Mouse (Mus musculus) heart, postnatal 0 days (tissue): ENCODE measurements around the gene Efnb2.

Source experiments
- CTCF ChIP-seq: IDR thresholded peaks from 2 replicates; pipeline ENCODE4 v1.5.1; 2016; ENCODE audit warnings: antibody characterized with exemption, control low read depth, low read depth
- EP300 ChIP-seq: IDR thresholded peaks from 2 replicates; pipeline ENCODE4 v1.6.1; 2016; ENCODE audit warnings: antibody characterized with exemption, low read depth

DNA sequence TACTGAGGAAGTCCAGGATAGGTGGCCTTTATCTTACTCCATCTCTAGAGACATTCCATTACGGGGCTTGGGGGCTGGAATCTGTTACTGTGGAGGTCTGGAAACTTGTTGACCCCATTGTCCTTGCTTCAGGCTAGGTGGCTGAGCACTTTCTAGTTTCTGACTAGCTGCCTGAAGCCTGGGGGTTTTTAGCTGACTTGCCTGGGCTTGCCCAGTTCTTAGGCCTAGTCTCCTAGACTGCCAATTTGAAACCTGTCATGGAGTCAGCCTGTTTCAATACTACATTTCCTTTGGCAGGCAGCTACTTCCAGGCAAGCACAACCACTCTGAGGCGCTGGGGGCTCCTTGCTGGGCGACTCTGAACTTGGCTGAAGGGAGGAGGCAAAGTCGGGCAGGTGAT, 39.2 kb upstream of the Efnb2 start:
- TF ChIP-seq CTCF: no peak
- TF ChIP-seq EP300: no peak
